Comparison of ENCODE assay signal across 9 mouse cellular contexts in the genomic region with DNA sequence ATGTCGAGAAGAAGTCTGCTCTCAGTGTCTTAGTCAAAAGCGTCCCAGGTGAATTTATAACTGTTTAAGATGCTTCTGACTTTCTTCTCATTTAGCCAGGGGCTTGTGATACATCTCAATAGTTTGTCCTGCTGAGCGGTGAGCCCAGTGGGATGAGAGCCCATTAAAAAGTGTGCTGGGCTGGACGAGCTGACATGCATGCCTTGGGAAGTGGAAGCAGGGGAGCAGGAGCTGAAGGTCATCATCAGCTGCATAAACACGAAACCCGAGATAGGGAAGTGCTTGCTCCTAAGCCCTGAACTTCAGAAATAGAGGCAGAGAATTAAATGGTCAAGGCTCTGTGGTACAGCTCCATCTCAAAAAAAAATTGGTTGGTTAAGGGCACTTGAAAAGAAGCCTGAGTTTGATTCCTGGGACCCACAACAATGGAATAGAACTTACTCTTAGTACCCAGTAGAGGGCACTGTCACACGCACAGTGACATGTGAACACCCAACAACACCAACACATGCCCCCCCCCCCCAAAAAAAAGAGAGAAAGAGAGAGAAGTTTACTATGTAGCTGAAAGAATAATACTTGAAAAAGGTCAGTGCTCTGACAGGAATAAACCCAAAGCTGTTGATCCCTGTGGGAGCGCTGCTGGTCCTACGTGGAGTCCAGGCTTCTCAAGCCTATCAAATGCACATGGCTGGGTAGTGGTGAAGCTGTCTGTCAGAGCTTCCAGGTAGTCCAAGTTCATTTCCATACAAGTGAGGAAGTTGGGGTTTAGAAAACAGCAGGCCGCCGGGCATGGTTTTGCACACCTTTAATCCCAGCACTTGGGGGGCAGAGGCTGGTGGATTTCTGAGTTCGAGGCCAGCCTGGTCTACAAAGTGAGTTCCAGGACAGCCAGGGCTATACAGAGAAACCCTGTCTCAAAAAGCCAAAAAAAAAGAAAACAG. TPM values are rescaled to one million over a fixed set of nuclear protein-coding genes. Genes with fewer than 3 reads are reported as not detected.
DNase-seq lines count a peak whose midpoint lies in the region; ATAC-seq lines count a peak whose summit lies in the region.
"Had no signal": no experiment of that assay in that cellular context is flagged by ENCODE, and none has a peak within 500 bp of the region (broad histone marks: within the 10 kb centered on the region; RNA-seq: fewer than 3 reads in every experiment).

No protein-coding gene starts in this region.

- 84% methylated on average over 12 of the region's 12 CpGs for WGBS in midbrain, embryonic 11.5 days
- WGBS in midbrain, embryonic 13.5 days, result 84% methylated on average over 12 of the region's 12 CpGs

- H3K36me3 ChIP-seq in midbrain, embryonic 11.5 days (ENCODE audit: control insufficient read depth, insufficient read depth, low read length), result peaks cover 19% of the 10 kb centered on the region; the same call in 1 of the 2 replicates
- H3K36me3 ChIP-seq in midbrain, embryonic 13.5 days, result peaks cover 96% of the 10 kb centered on the region

- no peak overlapping the region for H3K4me3 ChIP-seq in midbrain, embryonic 11.5 days (ENCODE audit: low read depth, low read length)
- no peak overlapping the region for H3K4me3 ChIP-seq in midbrain, embryonic 13.5 days (replicated peaks)
- H3K4me3 ChIP-seq: hindbrain, embryonic 15.5 days had no signal

- no peaks in the 10 kb centered on the region for H3K9me3 ChIP-seq in midbrain, embryonic 11.5 days (ENCODE audit: control insufficient read depth, low read length)
- H3K9me3 ChIP-seq in midbrain, embryonic 13.5 days, result no peaks in the 10 kb centered on the region
- H3K9me3 ChIP-seq: hindbrain, embryonic 15.5 days had no signal

- no peak overlapping the region for H3K27ac ChIP-seq in midbrain, embryonic 11.5 days (ENCODE audit: low read depth, low read length)
- no peak overlapping the region for H3K27ac ChIP-seq in midbrain, embryonic 13.5 days
- H3K27ac ChIP-seq: hindbrain, embryonic 15.5 days had no signal

- peak; percentile 46 for DNase-seq in adrenal gland, postnatal 14 days
- DNase-seq in adrenal gland, postnatal 4 days (ENCODE audit: low spot score in 2 of 2), result no peak
- DNase-seq in midbrain, embryonic 11.5 days (ENCODE audit: low spot score, missing footprints), result peak; percentile 83
- no peak for DNase-seq in cerebellum, adult 8-10 months
- no peak for DNase-seq in cerebellum, postnatal 36 days

- H3K9ac ChIP-seq in midbrain, embryonic 11.5 days (ENCODE audit: low read length), result no peak overlapping the region
- no peak overlapping the region for H3K9ac ChIP-seq in midbrain, embryonic 13.5 days (replicated peaks)
- H3K9ac ChIP-seq: hindbrain, embryonic 15.5 days had no signal

- H3K27me3 ChIP-seq in midbrain, embryonic 11.5 days (ENCODE audit: control insufficient read depth, insufficient read depth, low read length), result no peaks in the 10 kb centered on the region
- no peaks in the 10 kb centered on the region for H3K27me3 ChIP-seq in midbrain, embryonic 13.5 days
- H3K27me3 ChIP-seq: hindbrain, embryonic 15.5 days had no signal

- no peak overlapping the region for H3K4me2 ChIP-seq in midbrain, embryonic 11.5 days
- no peak overlapping the region for H3K4me2 ChIP-seq in midbrain, embryonic 13.5 days (replicated peaks)
- H3K4me2 ChIP-seq: hindbrain, embryonic 15.5 days had no signal

- H3K4me1 ChIP-seq in midbrain, embryonic 11.5 days (ENCODE audit: control insufficient read depth, insufficient read depth, low read length), result no peaks in the 10 kb centered on the region
- 0 out of 2 replicates have a peak, but pooled peaks cover 2% of the 10 kb centered on the region for H3K4me1 ChIP-seq in midbrain, embryonic 13.5 days (replicated peaks)

- no peak for ATAC-seq in midbrain, embryonic 11.5 days (ENCODE audit: low FRiP score)
- ATAC-seq in midbrain, embryonic 13.5 days, result no peak
- peak; percentile 54; the same call in 1 of the 2 replicates for ATAC-seq in erythroblast, adult 5-6 weeks (replicated peaks; ENCODE audit: low FRiP score, poor library complexity, severe bottlenecking)
- ATAC-seq in neutrophil, adult 5-6 weeks (ENCODE audit: extremely low read depth, insufficient number of reproducible peaks, low FRiP score, poor library complexity, severe bottlenecking), result peak; percentile 62

RNA-seq across cellular contexts. Expression of gene Ensa, which starts 8.1 kb away (rescaled TPM):
- 72.6 and 74.5 TPM in 2 replicates for total RNA-seq in adrenal gland, postnatal 14 days (2021)
- 10 to 100 TPM; 79.6 to 82.2 TPM for total RNA-seq in adrenal gland, postnatal 4 days (2021)
- 88.1 and 93.2 TPM in 2 replicates for polyA plus RNA-seq in midbrain, embryonic 11.5 days (2014; fragmentation: Nextera tagmentation; extraction: Ambion mirVana)
- 116 TPM in 2 replicates for polyA plus RNA-seq in midbrain, embryonic 13.5 days (2015; fragmentation: Nextera tagmentation; extraction: Ambion mirVana)
- total RNA-seq in erythroblast, adult 5-6 weeks (2015; ENCODE audit: low replicate concordance), result 30.9 and 34.1 TPM in 2 replicates
- total RNA-seq in erythroblast, adult 5-6 weeks (2017; ENCODE audit: low replicate concordance), result 52.8 and 58.1 TPM in 2 replicates
- 148 and 157 TPM in 2 replicates for total RNA-seq in neutrophil, adult 5-6 weeks (2017)

RNA-seq across cellular contexts. Expression of gene Mcl1, which starts 25.7 kb away (rescaled TPM):
- total RNA-seq in adrenal gland, postnatal 14 days (2021), result 151 and 187 TPM in 2 replicates
- total RNA-seq in adrenal gland, postnatal 4 days (2021), result 100 to 1,000 TPM; 151 to 152 TPM
- 74.1 and 79.9 TPM in 2 replicates for polyA plus RNA-seq in midbrain, embryonic 11.5 days (2014; fragmentation: Nextera tagmentation; extraction: Ambion mirVana)
- polyA plus RNA-seq in midbrain, embryonic 13.5 days (2015; fragmentation: Nextera tagmentation; extraction: Ambion mirVana), result 46.9 and 56.3 TPM in 2 replicates
- total RNA-seq in erythroblast, adult 5-6 weeks (2015; ENCODE audit: low replicate concordance), result 83.2 and 113 TPM in 2 replicates
- 70.6 and 76.3 TPM in 2 replicates for total RNA-seq in erythroblast, adult 5-6 weeks (2017; ENCODE audit: low replicate concordance)
- 1,463 and 1,559 TPM in 2 replicates for total RNA-seq in neutrophil, adult 5-6 weeks (2017)

RNA-seq across cellular contexts. Expression of gene Golph3l, which starts 44.2 kb away (rescaled TPM):
- 33.6 and 35.9 TPM in 2 replicates for total RNA-seq in adrenal gland, postnatal 14 days (2021)
- 10 to 100 TPM; 45.6 to 46.4 TPM for total RNA-seq in adrenal gland, postnatal 4 days (2021)
- 41.8 and 45.1 TPM in 2 replicates for polyA plus RNA-seq in midbrain, embryonic 11.5 days (2014; fragmentation: Nextera tagmentation; extraction: Ambion mirVana)
- 35.2 and 37.7 TPM in 2 replicates for polyA plus RNA-seq in midbrain, embryonic 13.5 days (2015; fragmentation: Nextera tagmentation; extraction: Ambion mirVana)
- total RNA-seq in erythroblast, adult 5-6 weeks (2015; ENCODE audit: low replicate concordance), result 73.8 and 84.0 TPM in 2 replicates
- 115 and 116 TPM in 2 replicates for total RNA-seq in erythroblast, adult 5-6 weeks (2017; ENCODE audit: low replicate concordance)
- 34.0 and 43.7 TPM in 2 replicates for total RNA-seq in neutrophil, adult 5-6 weeks (2017)

RNA-seq across cellular contexts. Expression of gene Adamtsl4, which starts 54.8 kb away (rescaled TPM):
- total RNA-seq in adrenal gland, postnatal 14 days (2021), result 6.6 and 8.4 TPM in 2 replicates
- 1 to 10 TPM; 7.5 to 8.1 TPM for total RNA-seq in adrenal gland, postnatal 4 days (2021)
- 0.28 and 0.52 TPM in 2 replicates for polyA plus RNA-seq in midbrain, embryonic 11.5 days (2014; fragmentation: Nextera tagmentation; extraction: Ambion mirVana)
- polyA plus RNA-seq in midbrain, embryonic 13.5 days (2015; fragmentation: Nextera tagmentation; extraction: Ambion mirVana), result 0.68 and 1.9 TPM in 2 replicates
- not detected in 2 replicates for total RNA-seq in erythroblast, adult 5-6 weeks (2015; ENCODE audit: low replicate concordance)
- not detected in 2 replicates for total RNA-seq in erythroblast, adult 5-6 weeks (2017; ENCODE audit: low replicate concordance)
- 0.47 and 0.74 TPM in 2 replicates for total RNA-seq in neutrophil, adult 5-6 weeks (2017)

Comparison
In these comparisons a context has a peak if more than half of its experiments do, and no peak if none do; other contexts are left out.
1. DNase-seq: peak in adrenal gland, postnatal 14 days (single experiment) and midbrain, embryonic 11.5 days (single experiment); none in adrenal gland, postnatal 4 days (0 of 2), cerebellum, adult 8-10 months (single experiment) and cerebellum, postnatal 36 days (0 of 2).
2. ATAC-seq: peak in erythroblast, adult 5-6 weeks (single experiment) and neutrophil, adult 5-6 weeks (single experiment); none in midbrain, embryonic 11.5 days (single experiment) and midbrain, embryonic 13.5 days (single experiment).